Mouse (Mus musculus) lung, embryonic 14.5 days (tissue): ENCODE results near the gene Usp44. TPM values are rescaled to one million over a fixed set of nuclear protein-coding genes. Genes with fewer than 3 reads are reported as not detected.
A peak's percentile ranks its signal among the peaks of the same experiment; 100 is the strongest.

Experiments used
- ATAC-seq: fragments of 200-750 bp; cut with Nextera tagmentation; 2 replicates; pipeline ENCODE4 v1.8.0; 2017; ENCODE audit warnings: mild to moderate bottlenecking, moderate TSS enrichment, moderate library complexity; ENCODE audit not compliant: insufficient read depth
- DNase-seq: peaks from one replicate; pipeline ENCODE4 v3.0.0-alpha.2; 2015
- H3K27ac ChIP-seq: fragments of 300-500 bp; sonication (generic); 2 replicates; pipeline ENCODE4 v1.5.1; 2014; ENCODE audit warnings: low read depth, mild to moderate bottlenecking, moderate library complexity
- H3K27me3 ChIP-seq: fragments of 300-500 bp; sonication (generic); 2 replicates; pipeline ENCODE4 v1.6.1; 2014; ENCODE audit warnings: low read length, control low read depth; ENCODE audit not compliant: insufficient read depth
- H3K36me3 ChIP-seq: fragments of 300-500 bp; sonication (generic); 2 replicates; pipeline ENCODE4 v1.6.1; 2014; ENCODE audit warnings: control low read depth; ENCODE audit not compliant: insufficient read depth
- H3K4me1 ChIP-seq: fragments of 300-500 bp; sonication (generic); 2 replicates; pipeline ENCODE4 v1.6.1; 2014; ENCODE audit warnings: antibody characterized with exemption, control low read depth; ENCODE audit not compliant: insufficient read depth
- H3K4me2 ChIP-seq: fragments of 300-500 bp; sonication (generic); 2 replicates; pipeline ENCODE4 v1.6.1; 2014; ENCODE audit warnings: mild to moderate bottlenecking
- H3K4me3 ChIP-seq: fragments of 300-500 bp; sonication (generic); 2 replicates; pipeline ENCODE4 v1.5.1; 2014; ENCODE audit warnings: low read depth, low read length
- H3K9ac ChIP-seq: fragments of 300-500 bp; sonication (generic); 2 replicates; pipeline ENCODE4 v1.6.1; 2014
- H3K9me3 ChIP-seq: fragments of 300-500 bp; sonication (generic); 2 replicates; pipeline ENCODE4 v1.6.1; 2016; ENCODE audit warnings: low read depth, low read length, control low read depth
- CTCF ChIP-seq: IDR thresholded peaks from 2 replicates; pipeline ENCODE4 v1.5.1; 2016; ENCODE audit warnings: antibody characterized with exemption, low read depth
- WGBS: fragments of 180-500 bp; shearing (Covaris S2); extraction: QIAGEN DNeasy Blood & Tissue Kit; methylation state at CpG from one replicate; pipeline ENCODE4 v1.1.7; 2014; 5-methylcytosine and 5-hydroxymethylcytosine counted together
- polyA plus RNA-seq: library from polyadenylated mRNA; unstranded; fragments of >200 nt; fragmentation: Nextera tagmentation; extraction: Ambion mirVana; gene quantifications from 2 replicates; pipeline ENCODE4 v1.2.1, GENCODE M21; 2014

Usp44 gene
- polyA plus RNA-seq, 1 experiment from 2014 or later = 0.74 TPM

GRCm38 (mm10) chr10:93882738-93883364, 51.5 kb downstream of the Usp44 start:
- H3K4me2 ChIP-seq = no peak overlapping the region
- H3K27me3 ChIP-seq = no peaks in the 10 kb centered on the region
- H3K9ac ChIP-seq = no peak overlapping the region
- H3K9me3 ChIP-seq = no peaks in the 10 kb centered on the region
- H3K27ac ChIP-seq = no peak overlapping the region
- DNase-seq (no peak), ATAC-seq (no peak)
- peaks cover 61% of the 10 kb centered on the region for H3K36me3 ChIP-seq
- no peak overlapping the region for H3K4me3 ChIP-seq
- TF ChIP-seq CTCF = no peak
- H3K4me1 ChIP-seq = no peaks in the 10 kb centered on the region
- 83% methylated on average over 8 of the region's 8 CpGs for WGBS

GRCm38 (mm10) chr10:93885839-93886477, 54.6 kb downstream of the Usp44 start:
- ATAC-seq = no peak
- peak; percentile 39 for DNase-seq
- H3K4me3 ChIP-seq = no peak overlapping the region
- no peak overlapping the region for H3K9ac ChIP-seq
- no peak overlapping the region for H3K4me2 ChIP-seq
- peaks cover 40% of the 10 kb centered on the region for H3K36me3 ChIP-seq
- no peak for TF ChIP-seq CTCF
- H3K27me3 ChIP-seq = no peaks in the 10 kb centered on the region
- 0 out of 2 replicates have a peak, but pooled peaks cover 3% of the 10 kb centered on the region for H3K4me1 ChIP-seq
- 83% methylated on average over 14 of the region's 14 CpGs for WGBS
- H3K9me3 ChIP-seq = no peaks in the 10 kb centered on the region
- no peak overlapping the region for H3K27ac ChIP-seq

- Histone ChIP-seq H3K27me3 (no peaks in the 10 kb centered on the region), H3K9ac (peak overlapping the region; percentile 92), H3K9me3 (no peaks in the 10 kb centered on the region), H3K4me1 (0 out of 2 replicates have a peak, but pooled peaks cover 3% of the 10 kb centered on the region), H3K4me3 (peak overlapping the region; percentile 98), H3K36me3 (peaks cover 32% of the 10 kb centered on the region), H3K27ac (no peak overlapping the region), H3K4me2 (peak overlapping the region; percentile 91)
- TF ChIP-seq CTCF = no peak
- ATAC-seq = no peak
- WGBS = 14% methylated on average over 10 of the region's 10 CpGs
- no peak for DNase-seq
Observed at GRCm38 (mm10) chr10:93888590-93888934, 57.2 kb downstream of the Usp44 start.

- no peaks in the 10 kb centered on the region for H3K27me3 ChIP-seq
- peak overlapping the region; percentile 88 for H3K27ac ChIP-seq
- H3K9me3 ChIP-seq = no peaks in the 10 kb centered on the region
- WGBS = 0% methylated on average over 38 of the region's 38 CpGs
- peak overlapping the region; percentile 91 for H3K4me2 ChIP-seq
- ATAC-seq (peak; percentile 78), DNase-seq (peak; percentile 48)
- H3K4me3 ChIP-seq = peak overlapping the region; percentile 98
- 0 out of 2 replicates have a peak, but pooled peaks cover 3% of the 10 kb centered on the region for H3K4me1 ChIP-seq
- peak overlapping the region; percentile 92 for H3K9ac ChIP-seq
- peaks cover 28% of the 10 kb centered on the region for H3K36me3 ChIP-seq
- TF ChIP-seq CTCF = no peak
Observed at GRCm38 (mm10) chr10:93888935-93889578, 57.7 kb downstream of the Usp44 start.

- no peak for TF ChIP-seq CTCF
- H3K4me3 ChIP-seq = peak overlapping the region; percentile 98
- H3K27me3 ChIP-seq = no peaks in the 10 kb centered on the region
- H3K4me2 ChIP-seq = peak overlapping the region; percentile 91
- peak overlapping the region; percentile 92 for H3K9ac ChIP-seq
- peak overlapping the region; percentile 88 for H3K27ac ChIP-seq
- 0% methylated on average over 23 of the region's 30 CpGs for WGBS
- H3K36me3 ChIP-seq = peaks cover 25% of the 10 kb centered on the region
- peak; percentile 96 for DNase-seq
- H3K4me1 ChIP-seq = 0 out of 2 replicates have a peak, but pooled peaks cover 3% of the 10 kb centered on the region
- no peaks in the 10 kb centered on the region for H3K9me3 ChIP-seq
- peak; percentile 99 for ATAC-seq
Observed at GRCm38 (mm10) chr10:93889579-93889950, 58.2 kb downstream of the Usp44 start.

GRCm38 (mm10) chr10:93889976-93890375, 58.6 kb downstream of the Usp44 start:
- peak overlapping the region; percentile 98 for H3K4me3 ChIP-seq
- no peak for ATAC-seq
- under 1% methylated on average over 22 of the region's 22 CpGs for WGBS
- H3K36me3 ChIP-seq = peaks cover 21% of the 10 kb centered on the region
- no peaks in the 10 kb centered on the region for H3K27me3 ChIP-seq
- peak overlapping the region; percentile 91 for H3K4me2 ChIP-seq
- TF ChIP-seq CTCF = no peak
- peak overlapping the region; percentile 88; the same call in 1 of the 2 replicates for H3K27ac ChIP-seq
- no peak for DNase-seq
- H3K4me1 ChIP-seq = 0 out of 2 replicates have a peak, but pooled peaks cover 3% of the 10 kb centered on the region
- no peaks in the 10 kb centered on the region for H3K9me3 ChIP-seq
- H3K9ac ChIP-seq = peak overlapping the region; percentile 92

- Histone ChIP-seq H3K27ac (no peak overlapping the region; the same call in 1 of the 2 replicates), H3K9me3 (no peaks in the 10 kb centered on the region), H3K4me1 (0 out of 2 replicates have a peak, but pooled peaks cover 3% of the 10 kb centered on the region), H3K36me3 (peaks cover 15% of the 10 kb centered on the region; the same call in 1 of the 2 replicates), H3K4me2 (peak overlapping the region; percentile 91), H3K4me3 (peak overlapping the region; percentile 98), H3K9ac (peak overlapping the region; percentile 92; the same call in 1 of the 2 replicates), H3K27me3 (no peaks in the 10 kb centered on the region)
- 68% methylated on average over 4 of the region's 4 CpGs for WGBS
- ATAC-seq (no peak), DNase-seq (no peak)
- no peak for TF ChIP-seq CTCF
Observed at GRCm38 (mm10) chr10:93890565-93890964, 59.2 kb downstream of the Usp44 start.
